Mouse (Mus musculus) olfactory bulb, adult 2 months (tissue): ENCODE data around the gene Ing1. TPM values are rescaled to one million over a fixed set of nuclear protein-coding genes. Genes with fewer than 3 reads are reported as not detected.
A peak's percentile ranks its signal among the peaks of the same experiment; 100 is the strongest.

Source experiments
- H3K27ac ChIP-seq: fragments of 200-500 bp; 2 replicates; pipeline ENCODE4 v1.5.1; 2012; ENCODE audit warnings: low read depth, low read length; ENCODE audit not compliant: insufficient read depth
- H3K4me1 ChIP-seq: fragments of 200-500 bp; 2 replicates; pipeline ENCODE4 v1.6.1; 2012; ENCODE audit warnings: low read length; ENCODE audit not compliant: control insufficient read depth, insufficient read depth
- H3K4me3 ChIP-seq: fragments of 200-500 bp; 2 replicates; pipeline ENCODE4 v1.5.1; 2012; ENCODE audit warnings: mild to moderate bottlenecking, low read depth, low read length, moderate library complexity; ENCODE audit not compliant: insufficient read depth
- CTCF ChIP-seq: fragments of 200-500 bp; IDR thresholded peaks from 2 replicates; pipeline ENCODE4 v1.5.1; 2012; ENCODE audit warnings: low read depth, mild to moderate bottlenecking, low read length, moderate library complexity; ENCODE audit not compliant: insufficient read depth
- POLR2A ChIP-seq: fragments of 200-500 bp; IDR thresholded peaks from 2 replicates; pipeline ENCODE4 v1.6.1; 2012; ENCODE audit warnings: mild to moderate bottlenecking, low read depth, low read length, moderate library complexity; ENCODE audit not compliant: insufficient read depth
- WGBS: fragments of 180-500 bp; shearing (Covaris S2); methylation state at CpG from one replicate; pipeline ENCODE4 v1.1.7; 2018; 5-methylcytosine and 5-hydroxymethylcytosine counted together
- polyA plus RNA-seq: library from polyadenylated mRNA; stranded (reverse); fragments of >200 nt; gene quantifications from 2 replicates; pipeline ENCODE4 v1.2.4, GENCODE M21; 2012; ENCODE audit warnings: low replicate concordance; ENCODE audit not compliant: missing spikeins, insufficient read depth, insufficient read length

Gene Ing1
- polyA plus RNA-seq, 1 experiment, result not detected

GRCm38 (mm10) chr8:11592296-11592695 lies 36.9 kb downstream of the Ing1 start:
- Histone ChIP-seq H3K4me3 (no peak overlapping the region), H3K27ac (no peak overlapping the region), H3K4me1 (no peaks in the 10 kb centered on the region)
- WGBS, result 47% methylated on average over 13 of the region's 13 CpGs
- TF ChIP-seq CTCF (no peak), POLR2A (no peak)

GRCm38 (mm10) chr8:11593222-11593884 lies 38.0 kb downstream of the Ing1 start:
- WGBS, result 72% methylated on average over 12 of the region's 12 CpGs
- TF ChIP-seq CTCF, result no peak
- no peak for TF ChIP-seq POLR2A
- Histone ChIP-seq H3K4me1 (no peaks in the 10 kb centered on the region), H3K4me3 (no peak overlapping the region), H3K27ac (no peak overlapping the region)

GRCm38 (mm10) chr8:11600301-11600951 lies 45.1 kb downstream of the Ing1 start:
- Histone ChIP-seq H3K4me1 (peaks cover 7% of the 10 kb centered on the region), H3K4me3 (no peak overlapping the region), H3K27ac (no peak overlapping the region)
- TF ChIP-seq CTCF, result no peak
- no peak for TF ChIP-seq POLR2A
- WGBS, result 91% methylated on average over 5 of the region's 5 CpGs

- WGBS, result 29% methylated on average over 14 of the region's 14 CpGs
- no peak overlapping the region for H3K27ac ChIP-seq
- no peak for TF ChIP-seq POLR2A
- peak; percentile 26; the same call in 1 of the 2 replicates for TF ChIP-seq CTCF
- no peak overlapping the region for H3K4me3 ChIP-seq
- peaks cover 7% of the 10 kb centered on the region for H3K4me1 ChIP-seq
These were observed 46.8 kb downstream of the Ing1 start for GRCm38 (mm10) chr8:11602006-11602680.

GRCm38 (mm10) chr8:11608848-11609247 lies 53.5 kb downstream of the Ing1 start:
- H3K27ac ChIP-seq, result no peak overlapping the region
- WGBS, result 98% methylated on average over 9 of the region's 9 CpGs
- H3K4me3 ChIP-seq, result no peak overlapping the region
- TF ChIP-seq CTCF, result no peak
- TF ChIP-seq POLR2A, result no peak
- no peaks in the 10 kb centered on the region for H3K4me1 ChIP-seq

Other genes with a start within 250 kb of the Ing1 start
- gene Col4a2, start 242.8 kb upstream of the Ing1 start, polyA plus RNA-seq, result not detected in 2 replicates
- not detected in 2 replicates for gene Col4a1, start 242.7 kb upstream of the Ing1 start, polyA plus RNA-seq
- not detected in 2 replicates for gene Rab20, start 76.9 kb upstream of the Ing1 start, polyA plus RNA-seq
- gene Naxd, start 58.1 kb upstream of the Ing1 start, polyA plus RNA-seq, result not detected in 2 replicates
- gene Cars2, start 4.8 kb upstream of the Ing1 start, polyA plus RNA-seq, result not detected in 2 replicates
- gene Ankrd10, start 80.2 kb downstream of the Ing1 start, polyA plus RNA-seq, result not detected in 2 replicates
- gene 1700016D06Rik, start 145.5 kb downstream of the Ing1 start, polyA plus RNA-seq, result not detected in 2 replicates
- 353 TPM in 1 of 2 replicates, not detected in the other for gene Arhgef7, start 172.2 kb downstream of the Ing1 start, polyA plus RNA-seq